ENCODE assay signal across 9 mouse cellular contexts in genomic region chr11:120241981-120242725, GRCm38 (mm10). TPM values are rescaled to one million over a fixed set of nuclear protein-coding genes. Genes with fewer than 3 reads are reported as not detected.
DNase-seq lines count a peak whose midpoint lies in the region; ATAC-seq and TF ChIP-seq lines count a peak whose summit lies in the region.
"Had no signal": no experiment of that assay in that cellular context is flagged by ENCODE, and none has a peak within 500 bp of the region (broad histone marks: within the 10 kb centered on the region; RNA-seq: fewer than 3 reads in every experiment).

No protein-coding gene starts in this region.

- TF ChIP-seq CTCF in E14TG2a.4 (conservative IDR thresholded peaks at IDR 0.05; ENCODE audit: low read length) (no peak), MEL (IDR thresholded peaks at IDR 0.05 in 2 of 3, conservative IDR thresholded peaks at IDR 0.05 in 1 of 3; ENCODE audit: control insufficient read depth in 1 of 3, insufficient read depth in 1 of 3, low read depth in 2 of 3, low read length in 3 of 3, poor library complexity in 1 of 3, severe bottlenecking in 1 of 3) (no peak)

- DNase-seq in MEL (ENCODE audit: low read depth, low spot score): no peak
- no peak for DNase-seq in midbrain, embryonic 10.5 days (ENCODE audit: low spot score)
- DNase-seq in thymus, postnatal 14 days: no peak
- DNase-seq in kidney, adult 18-20 months: no peak
- DNase-seq: kidney, adult 11 months had no signal

- TF ChIP-seq POLR2A in MEL (IDR thresholded peaks at IDR 0.05; ENCODE audit: control insufficient read depth in 1 of 2, insufficient read depth in 1 of 2, low read depth in 1 of 2, low read length in 2 of 2, poor library complexity in 1 of 2): no peak

- H3K4me1 ChIP-seq in E14TG2a.4 (replicated peaks; ENCODE audit: low read depth, low read length) (peaks cover 87% of the 10 kb centered on the region), MEL (ENCODE audit: control insufficient read depth in 1 of 2, insufficient read depth in 2 of 2, low read length in 2 of 2) (no peaks in the 10 kb centered on the region)
- H3K4me1 ChIP-seq in heart, embryonic 16.5 days (ENCODE audit: control insufficient read depth, insufficient read depth, low read length): peaks cover 60% of the 10 kb centered on the region
- H3K4me1 ChIP-seq in midbrain, embryonic 10.5 days: peaks cover 98% of the 10 kb centered on the region

- no peak for TF ChIP-seq RAD21 in MEL (IDR thresholded peaks at IDR 0.05; ENCODE audit: low read depth, low read length)

- H3K79me2 ChIP-seq in MEL (ENCODE audit: control insufficient read depth, insufficient read depth, low read length, poor library complexity): no peaks in the 10 kb centered on the region

- no peak overlapping the region for H3K27ac ChIP-seq in MEL (ENCODE audit: control insufficient read depth, low read depth, low read length)
- H3K27ac ChIP-seq in heart, embryonic 16.5 days (ENCODE audit: low read length): peak overlapping the region; percentile 87
- peak overlapping the region; percentile 100 for H3K27ac ChIP-seq in midbrain, embryonic 10.5 days (replicated peaks)

- no peak for ATAC-seq in heart, embryonic 16.5 days (replicated peaks; ENCODE audit: extremely low read depth, insufficient read depth, low FRiP score)
- ATAC-seq in granulocyte monocyte progenitor cell, adult 5-6 weeks (replicated peaks; ENCODE audit: poor library complexity, severe bottlenecking): no peak

- no peak for TF ChIP-seq EP300 in MEL (IDR thresholded peaks at IDR 0.05; ENCODE audit: low read depth in 1 of 2, low read length in 2 of 2)

- H3K27me3 ChIP-seq in E14TG2a.4 (ENCODE audit: insufficient read depth, low read length): peaks cover 8% of the 10 kb centered on the region
- H3K27me3 ChIP-seq in MEL (ENCODE audit: control insufficient read depth in 1 of 2, insufficient read depth in 2 of 2, low read length in 2 of 2): peaks cover 0 to 4% of the 10 kb centered on the region in 2 experiments; a peak in 1 of 4 replicates
- no peaks in the 10 kb centered on the region for H3K27me3 ChIP-seq in heart, embryonic 16.5 days (ENCODE audit: control insufficient read depth, insufficient read depth, low read length)
- H3K27me3 ChIP-seq in midbrain, embryonic 10.5 days (ENCODE audit: low read depth, poor library complexity, severe bottlenecking): no peaks in the 10 kb centered on the region

- no peak overlapping the region for H3K9ac ChIP-seq in MEL (ENCODE audit: control insufficient read depth, low read depth, low read length, poor library complexity, severe bottlenecking)
- 0 out of 2 replicates have a peak overlapping the region, but pooled peaks have one; percentile 36 for H3K9ac ChIP-seq in heart, embryonic 16.5 days (ENCODE audit: low read length)

- WGBS in heart, embryonic 16.5 days: 53% methylated on average over 6 of the region's 6 CpGs
- 49% methylated on average over 6 of the region's 6 CpGs for WGBS in midbrain, embryonic 10.5 days

- peak overlapping the region; percentile 11; the same call in 1 of the 2 replicates for H3K4me2 ChIP-seq in heart, embryonic 16.5 days (ENCODE audit: low read depth, low read length)

- H3K36me3 ChIP-seq in E14TG2a.4 (ENCODE audit: insufficient read depth, low read length): peaks cover 11% of the 10 kb centered on the region
- no peaks in the 10 kb centered on the region for H3K36me3 ChIP-seq in MEL (ENCODE audit: control insufficient read depth in 1 of 2, insufficient read depth in 2 of 2, low read length in 2 of 2)
- H3K36me3 ChIP-seq in heart, embryonic 16.5 days (ENCODE audit: control insufficient read depth, insufficient read depth): no peaks in the 10 kb centered on the region
- peaks cover 44% of the 10 kb centered on the region for H3K36me3 ChIP-seq in midbrain, embryonic 10.5 days

- H3K4me3 ChIP-seq in E14TG2a.4 (replicated peaks; ENCODE audit: low read length): 0 out of 2 replicates have a peak overlapping the region, but pooled peaks have one; percentile 11
- no peak overlapping the region for H3K4me3 ChIP-seq in MEL (ENCODE audit: control insufficient read depth in 1 of 2, insufficient read depth in 1 of 2, low read depth in 2 of 2, low read length in 2 of 2)
- H3K4me3 ChIP-seq in heart, embryonic 16.5 days (ENCODE audit: low read length): no peak overlapping the region
- peak overlapping the region; percentile 98 for H3K4me3 ChIP-seq in midbrain, embryonic 10.5 days
- H3K4me3 ChIP-seq: megakaryocyte, embryonic 14.5 days had no signal

- H3K9me3 ChIP-seq in E14TG2a.4 (ENCODE audit: low read length) (no peaks in the 10 kb centered on the region), MEL (replicated peaks; ENCODE audit: insufficient read depth, low read length) (no peaks in the 10 kb centered on the region)
- H3K9me3 ChIP-seq in heart, embryonic 16.5 days (replicated peaks; ENCODE audit: control insufficient read depth, low read length): no peaks in the 10 kb centered on the region
- H3K9me3 ChIP-seq in midbrain, embryonic 10.5 days (replicated peaks): no peaks in the 10 kb centered on the region
- H3K9me3 ChIP-seq: megakaryocyte, embryonic 14.5 days had no signal

TF ChIP-seq in MEL, 35 proteins besides CTCF, POLR2A, EP300 and RAD21:
- TF ChIP-seq HCFC1 (IDR thresholded peaks at IDR 0.05; ENCODE audit: low read depth, low read length): 0 out of 2 replicates have a peak, but pooled peaks have one; percentile 50
- TF ChIP-seq UBTF (IDR thresholded peaks at IDR 0.05; ENCODE audit: borderline replicate concordance, insufficient read depth, low read depth, low read length): no peak

RNA-seq across cellular contexts. Expression of gene Bahcc1, which starts 9.4 kb away (rescaled TPM):
- 0.03 and 0.04 TPM in 2 replicates for total RNA-seq in MEL (2012; rRNA removed)
- polyA plus RNA-seq in MEL (2012; ENCODE audit: insufficient read depth in 1 of 2, insufficient read length in 2 of 2, low read depth in 1 of 2, low replicate concordance in 2 of 2, missing spikeins in 1 of 2): under 1 TPM in 1 of 2 experiments, not detected in 1; 0.26 TPM
- 4.6 and 4.7 TPM in 2 replicates for polyA plus RNA-seq in heart, embryonic 16.5 days (2015; fragmentation: Nextera tagmentation; extraction: Ambion mirVana)
- 14.3 and 16.6 TPM in 2 replicates for polyA plus RNA-seq in midbrain, embryonic 10.5 days (2016; fragmentation: Nextera tagmentation; extraction: Ambion mirVana)
- 22.5 and 22.9 TPM in 2 replicates for total RNA-seq in granulocyte monocyte progenitor cell, adult 5-6 weeks (2014; fragmentation: Nextera tagmentation)
- 4.7 and 5.9 TPM in 2 replicates for total RNA-seq in granulocyte monocyte progenitor cell, adult 5-6 weeks (2017)

Comparison
In these comparisons a context has a peak if more than half of its experiments do, and no peak if none do; other contexts are left out.
1. H3K4me3 ChIP-seq: peak in E14TG2a.4 (single experiment) and midbrain, embryonic 10.5 days (single experiment); none in MEL (0 of 2) and heart, embryonic 16.5 days (single experiment).